Mouse (Mus musculus) common myeloid progenitor, adult 5-6 weeks (primary cell): ENCODE results near the gene Tnfsf10. TPM values are rescaled to one million over a fixed set of nuclear protein-coding genes. Genes with fewer than 3 reads are reported as not detected.
"Not testable (repeated sequence)": the region's sequence is repeated elsewhere in the genome, so short reads cannot be mapped to it uniquely, and the experiment has no call there.

ENCODE experiments used
- ATAC-seq: replicated peaks from 2 replicates; pipeline ENCODE4 v1.8.0; 2016; ENCODE audit warnings: low read depth, mild to moderate bottlenecking, moderate TSS enrichment, inconsistent platforms; ENCODE audit not compliant: poor library complexity, severe bottlenecking
- total RNA-seq: library from RNA; stranded (forward); fragments of 200-1000, 187-1606 nt; gene quantifications from 2 replicates; pipeline ENCODE4 v1.2.3, GENCODE M21; 2017

Gene Tnfsf10
- total RNA-seq: 10.2 and 13.8 TPM in 2 replicates

GRCm38 (mm10) chr3:27316559-27317287 is at the start of gene Tnfsf10:
Tnfsf10 (plus strand) TSS chr3:27317028.
- ATAC-seq: peak; percentile 84

GRCm38 (mm10) chr3:27267327-27267726 is 49.5 kb upstream of the Tnfsf10 start:
- ATAC-seq: no peak

GRCm38 (mm10) chr3:27267887-27268286 is 48.9 kb upstream of the Tnfsf10 start:
- ATAC-seq: no peak

- no peak for ATAC-seq
These were observed 47.7 kb upstream of the Tnfsf10 start for GRCm38 (mm10) chr3:27269151-27269550.

GRCm38 (mm10) chr3:27270160-27270962 is 46.5 kb upstream of the Tnfsf10 start:
- peak; percentile 91 for ATAC-seq

GRCm38 (mm10) chr3:27272926-27273745 is 43.7 kb upstream of the Tnfsf10 start:
- no peak for ATAC-seq

GRCm38 (mm10) chr3:27279286-27279925 is 37.4 kb upstream of the Tnfsf10 start:
- ATAC-seq: not testable (repeated sequence)

- peak; percentile 54 for ATAC-seq
These were observed 36.5 kb upstream of the Tnfsf10 start for GRCm38 (mm10) chr3:27280280-27280749.

- ATAC-seq: peak; percentile 36; the same call in 1 of the 2 replicates
These were observed 33.6 kb upstream of the Tnfsf10 start for GRCm38 (mm10) chr3:27283071-27283713.

GRCm38 (mm10) chr3:27283796-27284195 is 33.0 kb upstream of the Tnfsf10 start:
- no peak for ATAC-seq

GRCm38 (mm10) chr3:27284227-27284626 is 32.6 kb upstream of the Tnfsf10 start:
- ATAC-seq: no peak

GRCm38 (mm10) chr3:27285072-27285471 is 31.8 kb upstream of the Tnfsf10 start:
- ATAC-seq: peak; percentile 34; the same call in 1 of the 2 replicates

- no peak for ATAC-seq
These were observed 28.5 kb upstream of the Tnfsf10 start for GRCm38 (mm10) chr3:27288301-27288700.

GRCm38 (mm10) chr3:27288909-27289308 is 27.9 kb upstream of the Tnfsf10 start:
- ATAC-seq: no peak

- no peak for ATAC-seq
These were observed 26.5 kb upstream of the Tnfsf10 start for GRCm38 (mm10) chr3:27290285-27290684.

GRCm38 (mm10) chr3:27290945-27291344 is 25.9 kb upstream of the Tnfsf10 start:
- ATAC-seq: peak; percentile 94

- ATAC-seq: peak; percentile 87
These were observed 25.4 kb upstream of the Tnfsf10 start for GRCm38 (mm10) chr3:27291411-27291810.

- no peak for ATAC-seq
These were observed 23.0 kb upstream of the Tnfsf10 start for GRCm38 (mm10) chr3:27293645-27294385.

- no peak for ATAC-seq
These were observed 16.4 kb upstream of the Tnfsf10 start for GRCm38 (mm10) chr3:27300451-27300850.
